Mouse (Mus musculus): ENCODE measurements around the gene Kdelc1. TPM values are rescaled to one million over a fixed set of nuclear protein-coding genes. Genes with fewer than 3 reads are reported as not detected.
A peak's percentile ranks its signal among the peaks of the same experiment; 100 is the strongest.

Kdelc1 gene
- polyA plus RNA-seq, 1 experiment, result 6.5 TPM

DNA sequence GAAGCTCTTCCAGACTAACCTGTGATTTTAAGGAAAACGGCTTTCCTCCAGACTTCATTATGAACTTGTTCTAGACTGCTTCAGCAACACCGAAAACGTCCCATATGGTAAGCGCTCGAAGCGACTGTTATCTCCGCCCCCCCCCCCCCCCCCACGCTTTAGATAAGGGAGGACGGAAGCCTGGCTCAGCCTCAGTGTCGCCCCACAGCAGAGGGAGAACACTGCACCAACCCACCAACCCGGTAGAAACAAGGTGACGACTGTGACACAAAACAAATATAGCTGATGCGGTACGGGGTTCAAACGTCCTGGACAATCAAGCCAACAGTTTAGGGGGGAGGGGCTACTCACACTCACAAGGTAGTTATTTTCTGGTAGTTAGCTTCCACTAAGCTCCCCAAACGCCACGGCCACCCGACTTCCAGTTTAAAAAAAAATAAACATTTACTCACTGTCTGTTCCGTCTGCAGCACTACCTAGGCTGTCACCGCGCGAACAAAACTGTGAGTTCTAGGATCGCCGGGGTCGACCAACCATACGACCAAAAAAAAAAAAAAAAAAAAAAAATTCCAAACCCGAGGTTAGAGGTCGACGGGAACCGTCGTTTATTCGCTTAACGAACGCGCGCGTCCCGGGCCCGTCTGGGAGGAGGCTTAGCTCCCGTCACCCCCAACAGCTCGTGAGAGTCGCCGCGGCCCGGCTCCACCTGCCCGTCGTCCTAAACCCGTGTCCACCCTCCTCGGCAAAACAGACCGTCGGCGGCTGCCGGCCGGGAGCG, 17.0 kb downstream of the Kdelc1 start:
- under 1% methylated on average over 55 of the region's 55 CpGs for WGBS
- no peak for DNase-seq (ENCODE audit: low read depth, low spot score)

DNA sequence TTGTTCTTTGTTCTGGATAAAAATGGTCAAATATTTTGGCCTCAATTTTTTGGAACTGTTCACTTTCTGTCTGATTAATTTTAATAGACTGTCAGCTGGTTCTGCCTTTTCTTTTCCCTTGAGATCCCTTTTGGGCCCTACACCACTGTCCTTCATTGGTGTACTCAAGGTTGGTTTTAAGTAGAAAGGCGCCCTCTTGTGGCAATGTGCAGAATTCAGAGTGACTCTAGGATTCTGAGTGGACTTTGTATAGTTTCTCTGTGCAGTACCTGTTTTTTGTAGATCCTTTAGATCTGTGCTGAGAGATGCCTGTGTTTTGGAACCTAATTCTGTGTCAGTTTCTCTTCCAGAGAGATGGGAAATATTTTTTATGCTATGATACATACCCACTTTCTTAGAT, 54.0 kb downstream of the Kdelc1 start:
- peak; percentile 21 for DNase-seq (ENCODE audit: low read depth, low spot score)
- 0% methylated on average over 1 of the region's 1 CpGs for WGBS

DNA sequence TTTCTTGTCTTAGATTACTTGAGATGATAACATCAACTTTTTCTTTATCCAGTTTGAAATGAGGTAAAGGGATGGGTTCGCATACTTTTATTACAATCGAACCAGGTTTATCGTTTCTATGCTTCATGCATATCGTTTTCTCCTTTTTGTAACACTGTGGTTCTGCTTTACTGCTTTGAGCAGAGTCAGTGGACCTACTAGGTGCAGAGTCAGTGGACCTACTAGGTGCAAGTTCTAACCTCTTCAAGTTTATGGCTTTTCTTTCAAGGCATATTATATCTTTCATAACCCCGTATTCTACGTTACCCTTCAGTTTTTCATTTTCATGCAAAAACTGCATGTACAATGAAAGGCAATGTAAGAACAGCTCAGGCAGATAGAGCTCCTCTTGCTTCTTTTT, 55.2 kb downstream of the Kdelc1 start:
- WGBS, result 77% methylated on average over 6 of the region's 6 CpGs
- DNase-seq (ENCODE audit: low read depth, low spot score), result no peak

DNA sequence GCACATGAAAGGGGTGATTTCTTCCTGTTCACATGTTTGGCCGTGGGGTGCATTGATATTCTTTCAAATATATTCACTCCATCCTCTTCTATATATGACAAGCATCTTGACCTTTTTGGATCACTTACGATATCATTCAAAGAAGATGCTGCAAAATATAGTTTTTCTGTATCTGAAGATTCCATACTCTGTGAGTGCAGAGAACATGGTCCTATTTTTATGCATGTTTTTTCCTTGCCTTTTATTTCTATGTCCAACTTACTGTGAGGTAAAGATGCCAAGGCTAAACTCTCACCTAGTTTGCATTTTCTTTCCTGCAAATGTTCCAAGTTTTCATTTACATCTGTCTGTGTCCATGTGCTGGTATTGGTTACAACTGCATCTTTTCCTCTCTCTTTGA, 56.8 kb downstream of the Kdelc1 start, which contains the start of gene Gm8251:
Gm8251 (minus strand) TSS at position 101 of the 400 bp plus-strand sequence.
- 87% methylated on average over 2 of the region's 2 CpGs for WGBS
- no peak for DNase-seq (ENCODE audit: low read depth, low spot score)

DNA sequence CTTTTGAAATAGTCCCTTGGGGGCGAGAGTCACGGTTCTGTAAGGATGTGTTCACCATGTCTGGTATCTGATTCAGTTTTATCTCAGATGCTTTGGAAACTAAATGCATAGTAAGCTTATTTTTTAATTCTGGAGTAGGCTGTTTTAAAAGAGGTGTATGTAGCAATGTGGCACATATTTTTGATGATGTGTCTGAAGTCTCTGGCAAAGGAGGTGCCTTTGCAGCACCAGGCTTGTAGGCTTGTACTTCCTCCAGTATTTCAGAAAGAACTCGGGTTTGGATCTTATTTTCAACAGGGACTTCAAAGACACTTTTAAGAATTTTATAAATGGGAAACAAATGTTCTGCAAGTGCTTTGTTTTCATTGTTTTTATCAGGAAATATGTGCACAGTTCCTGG, 60.8 kb downstream of the Kdelc1 start:
- no peak for DNase-seq (ENCODE audit: low read depth, low spot score)
- 84% methylated on average over 3 of the region's 3 CpGs for WGBS

Other genes with a start within 250 kb of the Kdelc1 start
- gene Tpp2, start 185.2 kb downstream of the Kdelc1 start, polyA plus RNA-seq (2012; rRNA removed), result 4.7 and 7.5 TPM in 2 replicates
- gene Mettl21c, start 98.8 kb downstream of the Kdelc1 start, polyA plus RNA-seq (2012; rRNA removed), result not detected in 2 replicates
- gene Gm8251, start 56.9 kb downstream of the Kdelc1 start, polyA plus RNA-seq (2012; rRNA removed), result not detected in 2 replicates
- gene Tex30, start 16.4 kb downstream of the Kdelc1 start, polyA plus RNA-seq (2012; rRNA removed), result 10.4 and 11.0 TPM in 2 replicates
- 3.3 and 6.8 TPM in 2 replicates for gene Bivm, start 149 bp upstream of the Kdelc1 start, polyA plus RNA-seq (2012; rRNA removed)
- gene Ercc5, start 28.9 kb upstream of the Kdelc1 start, polyA plus RNA-seq (2012; rRNA removed), result 2.1 and 3.8 TPM in 2 replicates
- gene Mettl21e, start 100.2 kb upstream of the Kdelc1 start, polyA plus RNA-seq (2012; rRNA removed), result not detected in 2 replicates